Mouse (Mus musculus): ENCODE measurements around the gene Ccdc113. TPM values are rescaled to one million over a fixed set of nuclear protein-coding genes. Genes with fewer than 3 reads are reported as not detected.

Ccdc113 gene
- polyA plus RNA-seq, 1 experiment = not detected

DNA sequence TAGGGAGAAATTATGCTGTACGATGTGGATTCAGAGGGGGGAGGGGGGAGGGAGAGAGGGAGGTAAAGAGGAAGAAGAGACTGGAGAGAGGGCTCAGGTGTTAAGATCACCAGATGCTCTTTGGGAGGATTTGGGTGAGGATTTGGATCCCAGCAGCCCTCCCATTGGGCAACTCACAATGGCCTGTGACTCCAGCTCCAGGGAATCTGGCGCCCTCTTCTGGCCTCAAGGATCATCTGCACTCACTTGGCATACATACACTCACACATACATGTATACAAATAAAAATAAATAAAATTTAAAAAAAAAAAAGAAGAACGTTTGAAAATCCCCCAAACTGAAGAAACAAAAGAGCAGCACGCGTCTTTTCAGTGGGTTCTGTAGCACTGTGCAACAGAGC is 27.6 kb upstream of the Ccdc113 start:
- H3K4me3 ChIP-seq (ENCODE audit: extremely low read depth, insufficient read depth, insufficient read length) = no peak overlapping the region
- H3K4me1 ChIP-seq (ENCODE audit: control insufficient read depth, insufficient read depth, insufficient read length) = no peaks in the 10 kb centered on the region
- no peak for DNase-seq (ENCODE audit: low read depth in 1 of 2, low spot score in 2 of 2)
- no peak overlapping the region for H3K27ac ChIP-seq (ENCODE audit: insufficient read depth, low read length)
- no peaks in the 10 kb centered on the region for H3K36me3 ChIP-seq (ENCODE audit: control insufficient read depth, insufficient read depth, low read length)
- WGBS = 71% methylated on average over 5 of the region's 5 CpGs
- TF ChIP-seq CTCF (IDR thresholded peaks at IDR 0.05; ENCODE audit: extremely low read depth, insufficient read depth, insufficient read length, insufficient replicate concordance) (no peak), POLR2A (IDR thresholded peaks at IDR 0.05; ENCODE audit: low read depth, low read length) (no peak)
- H3K27me3 ChIP-seq (ENCODE audit: control insufficient read depth, insufficient read depth, low read length) = no peaks in the 10 kb centered on the region

DNA sequence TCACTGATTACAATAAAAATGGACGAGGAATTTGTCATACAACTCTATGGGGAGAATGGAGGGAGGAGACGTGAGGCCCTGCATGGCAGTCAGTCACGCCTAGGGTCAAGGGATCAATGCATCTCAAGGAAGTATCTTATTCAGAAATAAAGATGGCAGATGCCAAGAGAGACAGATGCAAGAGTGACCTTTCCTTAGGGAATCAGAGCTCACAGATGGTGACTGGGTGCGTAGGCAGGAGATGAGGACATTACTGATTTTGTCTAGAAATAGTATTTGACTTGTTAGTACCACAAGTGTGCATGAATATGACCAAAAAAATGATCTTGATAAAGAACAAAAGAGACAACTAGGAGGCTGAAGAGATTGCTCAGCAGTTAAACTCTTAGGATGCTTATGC is 21.6 kb upstream of the Ccdc113 start:
- no peak overlapping the region for H3K4me3 ChIP-seq (ENCODE audit: extremely low read depth, insufficient read depth, insufficient read length)
- H3K27ac ChIP-seq (ENCODE audit: insufficient read depth, low read length) = no peak overlapping the region
- H3K4me1 ChIP-seq (ENCODE audit: control insufficient read depth, insufficient read depth, insufficient read length) = no peaks in the 10 kb centered on the region
- H3K27me3 ChIP-seq (ENCODE audit: control insufficient read depth, insufficient read depth, low read length) = no peaks in the 10 kb centered on the region
- TF ChIP-seq POLR2A (IDR thresholded peaks at IDR 0.05; ENCODE audit: low read depth, low read length) = no peak
- no peak for TF ChIP-seq CTCF (IDR thresholded peaks at IDR 0.05; ENCODE audit: extremely low read depth, insufficient read depth, insufficient read length, insufficient replicate concordance)
- no peaks in the 10 kb centered on the region for H3K36me3 ChIP-seq (ENCODE audit: control insufficient read depth, insufficient read depth, low read length)
- DNase-seq (ENCODE audit: low read depth in 1 of 2, low spot score in 2 of 2) = no peak
- 82% methylated on average over 4 of the region's 4 CpGs for WGBS

DNA sequence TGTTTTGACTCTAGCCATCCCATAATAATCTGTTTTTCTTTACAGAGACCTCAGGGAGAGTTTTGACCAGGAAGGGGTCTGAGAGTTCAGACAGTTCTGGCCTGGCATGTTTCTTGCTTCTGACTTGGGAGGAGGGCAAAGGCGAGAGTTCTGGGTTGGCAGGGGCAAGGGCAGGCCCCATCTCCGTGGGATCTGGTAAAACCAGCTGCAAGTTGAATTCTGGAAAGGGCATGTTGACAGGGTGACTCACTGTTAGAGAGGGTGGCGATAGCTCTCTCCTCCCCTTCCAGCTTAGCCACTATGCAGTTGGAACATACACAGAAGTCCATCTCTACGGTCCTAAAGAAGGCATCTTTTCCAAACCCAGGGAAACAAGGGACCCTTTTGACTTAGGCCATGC is 20.7 kb upstream of the Ccdc113 start:
- WGBS = 77% methylated on average over 4 of the region's 4 CpGs
- Histone ChIP-seq H3K27me3 (ENCODE audit: control insufficient read depth, insufficient read depth, low read length) (no peaks in the 10 kb centered on the region), H3K4me3 (ENCODE audit: extremely low read depth, insufficient read depth, insufficient read length) (no peak overlapping the region), H3K27ac (ENCODE audit: insufficient read depth, low read length) (no peak overlapping the region), H3K4me1 (ENCODE audit: control insufficient read depth, insufficient read depth, insufficient read length) (no peaks in the 10 kb centered on the region), H3K36me3 (ENCODE audit: control insufficient read depth, insufficient read depth, low read length) (no peaks in the 10 kb centered on the region)
- TF ChIP-seq CTCF (IDR thresholded peaks at IDR 0.05; ENCODE audit: extremely low read depth, insufficient read depth, insufficient read length, insufficient replicate concordance) (no peak), POLR2A (IDR thresholded peaks at IDR 0.05; ENCODE audit: low read depth, low read length) (no peak)
- DNase-seq (ENCODE audit: low read depth in 1 of 2, low spot score in 2 of 2) = no peak

DNA sequence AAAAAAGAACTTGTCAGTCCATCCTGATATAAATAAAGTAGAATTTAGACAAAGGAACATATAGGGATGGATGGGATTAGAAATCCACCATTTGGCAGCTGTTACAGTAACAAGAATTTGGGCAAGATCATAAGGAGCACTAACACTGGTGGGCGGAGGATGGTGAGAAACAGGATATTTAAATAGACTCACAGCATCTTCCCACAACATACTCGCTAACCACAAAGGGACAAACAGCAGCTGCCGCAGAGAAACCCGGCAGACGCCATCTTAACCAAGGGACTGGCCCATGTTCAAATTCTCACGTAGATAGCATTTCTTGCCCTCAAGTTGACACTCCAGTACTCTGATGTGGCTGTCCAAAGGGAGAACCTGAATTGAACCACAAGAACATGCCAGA is 17.0 kb upstream of the Ccdc113 start:
- no peak for DNase-seq (ENCODE audit: low read depth in 1 of 2, low spot score in 2 of 2)
- no peak overlapping the region for H3K4me3 ChIP-seq (ENCODE audit: extremely low read depth, insufficient read depth, insufficient read length)
- no peaks in the 10 kb centered on the region for H3K36me3 ChIP-seq (ENCODE audit: control insufficient read depth, insufficient read depth, low read length)
- no peaks in the 10 kb centered on the region for H3K27me3 ChIP-seq (ENCODE audit: control insufficient read depth, insufficient read depth, low read length)
- H3K4me1 ChIP-seq (ENCODE audit: control insufficient read depth, insufficient read depth, insufficient read length) = no peaks in the 10 kb centered on the region
- no peak overlapping the region for H3K27ac ChIP-seq (ENCODE audit: insufficient read depth, low read length)
- no peak for TF ChIP-seq POLR2A (IDR thresholded peaks at IDR 0.05; ENCODE audit: low read depth, low read length)
- TF ChIP-seq CTCF (IDR thresholded peaks at IDR 0.05; ENCODE audit: extremely low read depth, insufficient read depth, insufficient read length, insufficient replicate concordance) = no peak
- whole genome bisulfite sequencing = 81% methylated on average over 6 of the region's 6 CpGs

DNA sequence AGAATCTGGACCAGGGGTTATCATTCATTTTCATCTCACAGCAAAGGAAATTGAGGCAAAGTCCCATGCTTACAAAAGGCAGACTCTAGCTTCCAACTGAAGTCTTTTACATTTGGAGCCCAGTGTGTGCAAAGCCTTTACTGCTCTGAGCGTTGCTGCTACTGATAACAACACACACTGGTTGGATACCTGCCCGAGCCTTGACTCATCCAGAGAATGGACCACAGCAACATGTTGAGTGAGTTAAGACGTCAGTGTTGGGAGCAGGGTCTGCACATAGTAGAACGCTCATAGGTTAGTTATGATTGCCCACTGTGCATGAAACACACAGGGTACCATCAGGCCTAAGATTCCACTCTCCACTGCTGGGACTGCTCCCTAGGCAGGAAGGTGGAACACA is 9.9 kb upstream of the Ccdc113 start:
- Histone ChIP-seq H3K4me1 (ENCODE audit: control insufficient read depth, insufficient read depth, insufficient read length) (no peaks in the 10 kb centered on the region), H3K36me3 (ENCODE audit: control insufficient read depth, insufficient read depth, low read length) (no peaks in the 10 kb centered on the region), H3K4me3 (ENCODE audit: extremely low read depth, insufficient read depth, insufficient read length) (no peak overlapping the region), H3K27me3 (ENCODE audit: control insufficient read depth, insufficient read depth, low read length) (no peaks in the 10 kb centered on the region), H3K27ac (ENCODE audit: insufficient read depth, low read length) (no peak overlapping the region)
- WGBS = 88% methylated on average over 4 of the region's 4 CpGs
- TF ChIP-seq CTCF (IDR thresholded peaks at IDR 0.05; ENCODE audit: extremely low read depth, insufficient read depth, insufficient read length, insufficient replicate concordance) = no peak
- DNase-seq (ENCODE audit: low read depth in 1 of 2, low spot score in 2 of 2) = no peak

DNA sequence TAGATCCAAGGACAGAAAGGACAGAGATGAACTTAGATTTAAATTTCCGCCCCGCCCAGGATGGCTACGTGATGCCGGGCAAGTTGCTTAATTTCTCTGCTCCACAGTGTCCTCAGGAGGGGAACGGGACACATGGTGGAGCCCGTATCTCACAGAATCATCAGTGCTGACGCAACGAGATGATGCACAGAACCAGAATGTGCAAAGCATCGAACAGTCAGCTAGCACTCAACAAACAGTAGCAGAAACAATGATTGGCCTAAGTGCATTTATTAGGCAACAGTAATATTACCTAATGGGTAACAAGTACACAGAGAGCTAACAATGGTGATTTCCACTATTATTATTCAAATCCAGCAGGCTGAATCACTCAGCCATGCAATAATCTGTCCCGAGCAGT is 5.7 kb upstream of the Ccdc113 start:
- no peak for TF ChIP-seq POLR2A (IDR thresholded peaks at IDR 0.05; ENCODE audit: low read depth, low read length)
- no peak for TF ChIP-seq CTCF (IDR thresholded peaks at IDR 0.05; ENCODE audit: extremely low read depth, insufficient read depth, insufficient read length, insufficient replicate concordance)
- Histone ChIP-seq H3K27me3 (ENCODE audit: control insufficient read depth, insufficient read depth, low read length) (no peaks in the 10 kb centered on the region), H3K4me3 (ENCODE audit: extremely low read depth, insufficient read depth, insufficient read length) (no peak overlapping the region), H3K36me3 (ENCODE audit: control insufficient read depth, insufficient read depth, low read length) (no peaks in the 10 kb centered on the region), H3K4me1 (ENCODE audit: control insufficient read depth, insufficient read depth, insufficient read length) (no peaks in the 10 kb centered on the region), H3K27ac (ENCODE audit: insufficient read depth, low read length) (no peak overlapping the region)
- DNase-seq (ENCODE audit: low read depth in 1 of 2, low spot score in 2 of 2) = no peak
- 89% methylated on average over 10 of the region's 10 CpGs for WGBS

DNA sequence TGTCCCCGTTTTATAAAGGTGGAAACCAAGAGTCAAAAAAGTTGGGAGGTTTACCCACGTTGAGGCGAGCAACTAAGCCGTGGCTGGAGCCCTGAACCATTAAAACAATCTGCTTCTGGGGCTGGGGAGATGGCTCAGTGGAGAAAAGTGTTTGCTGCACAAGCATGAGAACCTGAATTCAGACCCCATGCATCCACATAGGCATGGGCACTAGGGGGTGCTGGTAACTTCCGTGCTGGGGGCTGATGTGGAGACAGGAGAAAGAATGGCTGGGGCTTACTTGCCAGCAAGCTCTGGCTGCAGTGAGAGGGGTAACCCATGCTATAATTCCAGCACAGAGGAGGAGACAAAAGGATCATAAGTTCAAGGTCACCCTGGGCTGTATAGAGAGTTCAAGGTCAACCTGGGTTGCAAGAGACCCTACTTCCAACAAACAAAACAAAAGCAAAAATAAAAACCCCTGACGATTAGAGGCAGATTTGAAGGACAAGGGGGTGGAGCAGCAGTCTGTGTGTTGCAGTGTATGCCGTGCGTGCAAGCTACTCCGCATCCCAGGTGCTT is 5.1 kb upstream of the Ccdc113 start:
- TF ChIP-seq POLR2A (IDR thresholded peaks at IDR 0.05; ENCODE audit: low read depth, low read length) = no peak
- TF ChIP-seq CTCF (IDR thresholded peaks at IDR 0.05; ENCODE audit: extremely low read depth, insufficient read depth, insufficient read length, insufficient replicate concordance) = no peak
- Histone ChIP-seq H3K4me1 (ENCODE audit: control insufficient read depth, insufficient read depth, insufficient read length) (no peaks in the 10 kb centered on the region), H3K4me3 (ENCODE audit: extremely low read depth, insufficient read depth, insufficient read length) (no peak overlapping the region), H3K27me3 (ENCODE audit: control insufficient read depth, insufficient read depth, low read length) (no peaks in the 10 kb centered on the region), H3K36me3 (ENCODE audit: control insufficient read depth, insufficient read depth, low read length) (no peaks in the 10 kb centered on the region), H3K27ac (ENCODE audit: insufficient read depth, low read length) (no peak overlapping the region)
- no peak for DNase-seq (ENCODE audit: low read depth in 1 of 2, low spot score in 2 of 2)
- 73% methylated on average over 9 of the region's 9 CpGs for WGBS
